Mouse (Mus musculus) urinary bladder, postnatal 4 days (tissue): Measurements from ENCODE around the gene Tatdn3.

Experiments used
- DNase-seq, 2 experiments: peaks; one replicate each; pipeline ENCODE4 v3.0.0; 2021 to 2022; ENCODE audit warnings: low spot score in 2 of 2

Tatdn3 gene

GRCm38 (mm10) chr1:191075199-191075883, 12.6 kb upstream of the Tatdn3 start:
- DNase-seq, result no peak

- DNase-seq, result no peak
Observed at GRCm38 (mm10) chr1:191073486-191073885, 10.8 kb upstream of the Tatdn3 start.

GRCm38 (mm10) chr1:191073001-191073400, 10.3 kb upstream of the Tatdn3 start:
- DNase-seq, result no peak

GRCm38 (mm10) chr1:191072329-191072913, 9.7 kb upstream of the Tatdn3 start:
- DNase-seq, result no peak

- no peak for DNase-seq
Observed at GRCm38 (mm10) chr1:191071613-191072012, 8.9 kb upstream of the Tatdn3 start.

- no peak for DNase-seq
Observed at GRCm38 (mm10) chr1:191070259-191070658, 7.5 kb upstream of the Tatdn3 start.

- DNase-seq, result no peak
Observed at GRCm38 (mm10) chr1:191068377-191068776, 5.6 kb upstream of the Tatdn3 start.

GRCm38 (mm10) chr1:191065188-191065587, 2.5 kb upstream of the Tatdn3 start:
- no peak for DNase-seq

- no peak for DNase-seq
Observed at GRCm38 (mm10) chr1:191064535-191064934, 1.8 kb upstream of the Tatdn3 start.

- DNase-seq, result no peak
Observed at GRCm38 (mm10) chr1:191063700-191064099, 968 bp upstream of the Tatdn3 start.

- DNase-seq, result no peak
Observed at GRCm38 (mm10) chr1:191062241-191062780, 421 bp downstream of the Tatdn3 start.

- no peak for DNase-seq
Observed at GRCm38 (mm10) chr1:191057461-191057860, 5.3 kb downstream of the Tatdn3 start.

GRCm38 (mm10) chr1:191055533-191055873, 7.2 kb downstream of the Tatdn3 start:
- no peak for DNase-seq

GRCm38 (mm10) chr1:191054870-191055532, 7.7 kb downstream of the Tatdn3 start:
- no peak for DNase-seq

GRCm38 (mm10) chr1:191053555-191053954, 9.2 kb downstream of the Tatdn3 start:
- no peak for DNase-seq

- no peak for DNase-seq
Observed at GRCm38 (mm10) chr1:191046231-191046824, 16.4 kb downstream of the Tatdn3 start.

GRCm38 (mm10) chr1:191045264-191045663, 17.5 kb downstream of the Tatdn3 start:
- DNase-seq, result no peak

- DNase-seq, result no peak
Observed at GRCm38 (mm10) chr1:191042688-191043087, 20.0 kb downstream of the Tatdn3 start.

GRCm38 (mm10) chr1:191042106-191042505, 20.6 kb downstream of the Tatdn3 start:
- DNase-seq, result no peak

GRCm38 (mm10) chr1:191041352-191041751, 21.4 kb downstream of the Tatdn3 start:
- no peak for DNase-seq

- no peak for DNase-seq
Observed at GRCm38 (mm10) chr1:191037999-191038398, 24.7 kb downstream of the Tatdn3 start.

GRCm38 (mm10) chr1:191036554-191037334, 26.0 kb downstream of the Tatdn3 start, which contains the start of gene Spata45:
Gene Spata45 (plus strand): TSS chr1:191036639.
- DNase-seq, result no peak
